Mouse (Mus musculus) liver, embryonic 14 days (tissue): ENCODE measurements around the gene BC028528. TPM values are rescaled to one million over a fixed set of nuclear protein-coding genes. Genes with fewer than 3 reads are reported as not detected.

Experiments
- polyA plus RNA-seq: library from polyadenylated mRNA; depleted of rRNA; stranded (reverse); fragments of >200 nt; gene quantifications from 2 replicates; pipeline ENCODE4 v1.2.3, GENCODE M21; 2012; rRNA removed

Gene BC028528
- polyA plus RNA-seq: 4.6 and 5.3 TPM in 2 replicates

DNA sequence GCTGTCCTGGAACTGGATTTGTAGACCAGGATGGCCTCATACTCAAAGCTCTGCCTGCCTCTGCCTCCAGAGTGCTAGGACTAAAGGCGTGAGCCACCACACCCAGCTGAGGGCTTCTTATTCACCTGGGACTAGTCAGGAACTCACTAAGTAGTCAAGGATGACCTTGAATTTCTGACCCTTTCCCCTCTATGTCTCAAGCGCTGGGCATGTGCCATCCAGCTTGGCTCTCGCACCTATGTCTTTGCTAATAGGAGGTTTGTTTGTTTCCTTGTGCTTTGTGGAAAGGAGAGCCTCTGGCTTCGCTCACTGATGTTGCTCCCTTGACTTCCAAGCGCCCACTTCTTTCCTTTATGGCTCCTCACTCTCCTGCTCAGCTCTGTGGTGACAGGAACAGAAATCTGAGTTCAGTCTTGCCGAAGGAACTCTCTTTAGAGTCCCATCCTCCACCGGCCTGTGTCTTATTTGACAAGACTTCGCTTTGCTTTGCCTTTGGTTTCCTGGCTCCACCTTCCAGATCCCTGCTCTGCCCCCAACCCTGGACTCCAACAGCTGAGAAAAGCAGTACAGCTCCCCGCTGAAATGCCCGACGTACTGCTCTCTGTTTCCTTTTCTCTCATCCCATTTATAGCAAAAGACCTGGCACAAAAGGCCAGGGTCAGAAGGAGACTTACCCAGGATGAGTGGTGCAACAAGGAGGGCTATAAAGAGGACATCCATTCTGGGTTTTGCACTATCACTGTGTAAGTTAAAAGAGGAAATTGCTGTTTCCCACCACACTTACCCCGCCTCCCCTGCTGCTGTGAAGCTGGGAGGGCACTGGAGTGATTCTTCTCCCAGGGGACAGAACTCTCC is at the start of gene BC028528:
BC028528 (minus strand) TSS at position 795 of the 855 bp plus-strand sequence.

DNA sequence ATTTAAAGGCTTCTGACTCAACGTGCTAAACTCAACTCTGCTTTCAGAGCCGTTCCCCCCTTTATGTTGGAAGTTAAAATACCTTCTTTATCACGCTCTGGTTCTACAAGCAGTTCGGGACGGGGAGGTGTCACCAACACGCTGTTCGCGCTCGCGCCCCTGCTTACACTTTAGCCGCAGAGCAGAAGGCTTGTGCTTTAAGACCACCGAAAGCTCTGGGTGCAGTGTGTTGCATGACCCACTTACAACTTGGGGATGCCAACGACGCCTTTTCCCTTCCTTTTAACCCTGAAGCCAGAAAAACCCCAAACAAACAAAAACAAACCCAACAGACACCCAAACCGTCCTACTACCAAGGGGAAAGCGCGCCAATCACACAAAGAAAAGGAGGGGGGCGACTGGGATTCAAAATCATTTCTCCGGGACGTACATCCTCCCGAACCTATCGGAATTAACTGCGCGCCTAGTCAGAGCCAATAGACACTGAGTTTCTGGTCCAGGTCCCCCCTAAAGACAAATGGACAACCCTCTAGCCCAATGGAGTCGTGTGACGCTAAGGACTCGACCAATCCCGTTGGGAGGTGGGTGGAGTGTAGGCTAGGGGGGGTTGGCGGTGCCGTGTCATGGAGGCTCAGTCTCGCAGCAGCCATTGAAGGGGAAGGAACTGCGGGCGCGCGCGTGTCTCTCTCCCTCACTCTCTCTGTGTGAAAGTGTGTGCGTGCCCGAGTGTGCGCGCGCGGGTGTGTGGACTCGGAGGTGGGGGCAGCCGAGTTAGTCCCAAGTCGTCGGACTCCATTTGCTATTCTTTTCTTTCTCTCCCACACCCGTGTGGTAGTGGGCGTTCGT is 37.1 kb upstream of the BC028528 start, which contains the start of gene Anp32e:
Anp32e (plus strand) TSS at position 589 of the 846 bp plus-strand sequence.

DNA sequence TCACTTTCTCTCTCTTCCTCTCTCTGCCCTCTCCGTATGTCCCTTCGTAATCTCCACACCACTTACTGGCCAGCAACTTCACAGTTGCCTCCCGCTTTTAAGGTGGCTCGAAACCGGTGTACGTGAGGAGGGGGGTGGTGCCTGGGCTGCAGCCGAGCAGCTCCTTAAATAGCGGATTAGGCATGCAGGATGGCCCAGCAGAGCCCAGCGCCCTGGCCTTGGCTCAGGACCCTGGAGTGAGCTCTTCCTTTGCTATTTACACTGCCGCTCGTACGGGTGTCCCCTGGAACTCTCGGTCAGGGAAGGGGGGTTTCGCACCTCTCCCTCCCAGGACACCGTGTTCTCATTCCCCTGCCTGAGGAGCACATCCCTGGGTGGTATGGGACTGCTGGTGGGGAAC is 12.8 kb upstream of the BC028528 start, which contains the start of gene Car14:
Car14 (minus strand) TSS at position 124 of the 400 bp plus-strand sequence.

DNA sequence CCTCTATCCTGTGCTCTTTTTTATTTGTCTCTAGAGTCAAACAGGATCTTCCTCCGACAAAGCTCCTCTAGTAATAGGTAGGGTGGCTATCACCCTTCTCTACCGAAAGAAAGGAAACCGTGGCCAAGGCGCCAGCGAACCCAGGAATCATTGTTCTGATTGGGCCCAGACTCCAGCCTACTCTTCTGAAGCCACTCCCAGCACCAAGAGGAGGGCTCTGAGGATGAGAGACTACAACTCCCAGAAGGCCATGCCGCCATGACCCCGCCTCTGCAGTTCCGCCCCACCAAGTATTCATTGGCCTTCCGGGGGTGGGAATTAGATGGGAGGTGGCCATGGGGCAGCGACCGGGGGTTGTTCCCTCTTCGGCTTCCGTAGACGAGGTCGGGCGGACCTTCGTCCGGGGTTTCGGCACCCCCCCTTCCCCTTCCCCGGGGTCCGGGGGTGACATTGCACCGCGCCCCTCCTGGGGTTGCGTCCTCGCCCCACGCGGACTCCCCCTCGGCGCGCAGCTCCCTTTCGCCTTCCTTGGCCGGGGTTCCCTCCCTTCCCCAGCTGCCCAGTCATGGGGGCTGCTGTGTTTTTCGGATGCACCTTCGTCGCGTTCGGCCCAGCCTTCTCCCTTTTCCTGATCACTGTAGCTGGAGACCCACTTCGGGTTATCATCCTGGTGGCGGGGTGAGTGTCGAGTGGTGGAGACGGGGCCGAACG is 2.0 kb upstream of the BC028528 start, which contains the start of gene Aph1a:
Aph1a (plus strand) TSS at position 364 of the 711 bp plus-strand sequence.

DNA sequence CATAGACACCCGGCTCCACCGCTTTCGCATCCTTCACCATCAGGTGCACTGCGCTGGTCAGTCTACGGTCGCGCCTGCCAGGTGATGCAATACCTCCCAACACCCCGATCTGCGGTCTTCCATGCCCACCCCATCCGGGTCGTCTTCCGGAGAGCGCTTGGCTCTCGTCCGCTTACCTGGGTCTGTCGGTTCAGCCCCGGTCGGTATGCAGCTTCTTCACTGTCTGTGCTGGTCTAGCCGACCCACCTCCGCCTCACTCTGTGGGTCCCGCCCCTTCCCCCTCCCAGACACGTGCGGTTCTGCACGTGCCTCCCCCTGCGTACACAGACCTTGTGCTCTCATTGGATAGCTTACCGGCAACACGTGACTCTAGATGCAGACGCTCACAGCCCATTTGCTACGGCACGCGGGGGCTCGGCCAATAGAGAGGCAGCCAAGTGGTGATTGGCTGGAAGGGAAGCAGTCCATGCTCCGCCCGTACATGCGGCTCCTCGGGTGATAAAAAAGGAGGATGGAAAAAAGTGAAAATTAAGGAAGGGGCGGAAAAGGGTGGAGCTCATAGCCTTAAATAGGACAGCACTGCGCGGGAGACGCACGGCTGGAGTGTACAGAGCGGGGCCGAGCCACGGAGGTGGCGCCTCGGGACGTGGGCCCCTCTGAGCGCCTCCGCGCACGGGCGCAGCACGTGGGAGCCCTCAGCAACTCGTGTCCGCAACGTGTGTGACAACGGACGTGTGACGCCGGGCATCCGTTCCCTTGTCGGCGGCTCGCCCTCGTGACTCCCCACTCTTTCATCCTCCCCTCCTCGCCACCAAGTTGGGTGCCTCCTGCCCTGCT is 9.6 kb downstream of the BC028528 start, which contains the start of gene Ciart:
Ciart (minus strand) TSS at position 273 of the 837 bp plus-strand sequence.

DNA sequence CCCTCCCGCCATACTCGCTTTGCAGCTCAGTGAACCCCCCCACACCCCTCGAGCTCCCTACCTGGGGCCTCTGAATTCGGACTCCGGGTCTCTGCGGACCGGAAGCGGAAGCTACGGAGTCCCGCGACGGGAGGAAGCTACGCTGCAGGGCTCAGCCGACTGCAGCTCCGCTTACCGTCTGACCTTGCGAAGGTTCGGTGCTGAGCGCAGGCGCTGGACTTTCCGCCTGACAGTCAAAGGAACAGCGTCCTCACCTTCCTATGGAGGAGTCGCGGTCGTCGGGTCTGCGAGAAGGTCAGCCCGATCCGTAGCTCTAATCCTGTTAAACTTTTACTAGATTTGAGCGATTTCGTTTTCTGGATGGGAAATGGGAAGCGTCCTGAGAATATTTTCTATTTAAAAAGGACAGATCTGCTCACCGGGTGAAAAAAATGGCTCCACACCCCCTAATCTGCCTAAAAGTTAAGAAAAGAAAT is 20.4 kb downstream of the BC028528 start, which contains the start of gene Mrps21:
Mrps21 (minus strand) TSS at position 128 of the 476 bp plus-strand sequence.

DNA sequence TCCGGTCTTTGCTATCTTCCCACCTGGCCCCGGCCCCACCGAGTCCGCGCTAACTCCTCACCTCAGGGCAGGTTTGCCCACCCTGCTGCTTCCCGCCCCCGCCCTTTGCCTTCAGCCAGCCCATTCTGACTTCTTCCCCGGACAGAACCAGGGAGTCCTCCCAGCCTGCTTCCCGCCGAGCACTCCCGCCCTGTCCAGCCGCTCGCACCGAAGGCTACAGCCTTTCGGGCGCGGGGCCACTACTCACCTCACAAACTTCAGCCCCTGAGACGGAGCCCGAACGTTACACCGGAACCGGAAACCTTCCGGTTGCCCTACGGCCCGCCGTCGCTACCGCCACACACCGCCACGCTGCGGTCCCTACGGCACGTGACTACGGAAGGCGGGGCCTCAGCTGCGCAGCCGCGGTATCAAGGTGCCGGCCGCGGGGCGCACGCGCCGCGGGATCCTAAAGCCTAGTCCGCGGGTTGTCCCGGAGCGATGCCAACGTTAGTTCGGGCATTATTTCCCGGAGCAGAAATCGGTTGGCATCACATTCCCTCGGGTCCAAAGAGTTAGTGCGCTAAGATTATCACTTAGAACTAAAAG is 36.2 kb downstream of the BC028528 start, which contains the start of gene Prpf3:
Prpf3 (minus strand) TSS at position 384 of the 588 bp plus-strand sequence.

Other genes starting within 250 kb of the BC028528 start
- 33.0 and 38.9 TPM in 2 replicates for gene Mcl1, start 233.2 kb downstream of the BC028528 start, polyA plus RNA-seq
- gene Adamtsl4, start 204.1 kb downstream of the BC028528 start, polyA plus RNA-seq: 0.15 and 0.20 TPM in 2 replicates
- 8.7 and 11.7 TPM in 2 replicates for gene Ecm1, start 152.4 kb downstream of the BC028528 start, polyA plus RNA-seq
- 19.5 and 21.1 TPM in 2 replicates for gene Tars2, start 131.8 kb downstream of the BC028528 start, polyA plus RNA-seq
- gene Rprd2, start 73.1 kb downstream of the BC028528 start, polyA plus RNA-seq: 5.4 and 6.3 TPM in 2 replicates
- 21.3 and 23.1 TPM in 2 replicates for gene Prpf3, start 36.1 kb downstream of the BC028528 start, polyA plus RNA-seq
- gene Mrps21, start 20.5 kb downstream of the BC028528 start, polyA plus RNA-seq: 117 and 132 TPM in 2 replicates
- 0.50 and 0.76 TPM in 2 replicates for gene Ciart, start 9.8 kb downstream of the BC028528 start, polyA plus RNA-seq
- gene Aph1a, start 2.0 kb upstream of the BC028528 start, polyA plus RNA-seq: 22.8 and 27.2 TPM in 2 replicates
- 5.2 and 5.8 TPM in 2 replicates for gene Car14, start 12.7 kb upstream of the BC028528 start, polyA plus RNA-seq
- 122 and 172 TPM in 2 replicates for gene Anp32e, start 37.2 kb upstream of the BC028528 start, polyA plus RNA-seq
- gene Plekho1, start 104.0 kb upstream of the BC028528 start, polyA plus RNA-seq: 9.2 and 10.8 TPM in 2 replicates
- gene Vps45, start 166.5 kb upstream of the BC028528 start, polyA plus RNA-seq: 7.2 and 8.1 TPM in 2 replicates
- gene Otud7b, start 212.5 kb upstream of the BC028528 start, polyA plus RNA-seq: 3.6 TPM in 2 replicates